Mouse (Mus musculus) forebrain, embryonic 15.5 days (tissue): Measurements from ENCODE around the gene March9. TPM values are rescaled to one million over a fixed set of nuclear protein-coding genes. Genes with fewer than 3 reads are reported as not detected.

Source experiments
- polyA plus RNA-seq: library from polyadenylated mRNA; unstranded; fragments of >200 nt; fragmentation: Nextera tagmentation; extraction: Ambion mirVana; gene quantifications from 2 replicates; pipeline ENCODE4 v1.2.1, GENCODE M21; 2015

March9 gene
- polyA plus RNA-seq, 1 experiment from 2014 or later, result 7.0 TPM

Other genes with a start within 250 kb of the March9 start
- gene Atp23, start 158.8 kb downstream of the March9 start, polyA plus RNA-seq, result 9.2 and 11.9 TPM in 2 replicates
- gene Ctdsp2, start 81.5 kb downstream of the March9 start, polyA plus RNA-seq, result 26.0 and 26.9 TPM in 2 replicates
- 0.26 and 0.45 TPM in 2 replicates for gene Avil, start 59.5 kb downstream of the March9 start, polyA plus RNA-seq
- 67.3 and 70.6 TPM in 2 replicates for gene Tsfm, start 29.3 kb downstream of the March9 start, polyA plus RNA-seq
- gene Mettl1, start 18.8 kb downstream of the March9 start, polyA plus RNA-seq, result 20.6 and 22.7 TPM in 2 replicates
- 0.14 and 0.28 TPM in 2 replicates for gene Eef1akmt3, start 18.7 kb downstream of the March9 start, polyA plus RNA-seq
- 0.11 and 0.15 TPM in 2 replicates for gene Cyp27b1, start 11.9 kb downstream of the March9 start, polyA plus RNA-seq
- 1,729 and 1,809 TPM in 2 replicates for gene Cdk4, start 3.4 kb upstream of the March9 start, polyA plus RNA-seq
- gene Tspan31, start 10.1 kb upstream of the March9 start, polyA plus RNA-seq, result 118 and 122 TPM in 2 replicates
- gene Agap2, start 15.1 kb upstream of the March9 start, polyA plus RNA-seq, result 2.9 and 3.0 TPM in 2 replicates
- gene Os9, start 60.9 kb upstream of the March9 start, polyA plus RNA-seq, result 110 and 117 TPM in 2 replicates
- 35.1 and 36.7 TPM in 2 replicates for gene B4galnt1, start 105.0 kb upstream of the March9 start, polyA plus RNA-seq
- 1.4 and 2.1 TPM in 2 replicates for gene Slc26a10, start 120.5 kb upstream of the March9 start, polyA plus RNA-seq
- 31.4 and 32.3 TPM in 2 replicates for gene Arhgef25, start 129.9 kb upstream of the March9 start, polyA plus RNA-seq
- gene Dtx3, start 135.5 kb upstream of the March9 start, polyA plus RNA-seq, result 211 and 222 TPM in 2 replicates
- gene Pip4k2c, start 151.4 kb upstream of the March9 start, polyA plus RNA-seq, result 24.9 and 26.1 TPM in 2 replicates
- gene Kif5a, start 203.2 kb upstream of the March9 start, polyA plus RNA-seq, result 76.4 and 80.6 TPM in 2 replicates
- 320 and 321 TPM in 2 replicates for gene Dctn2, start 206.2 kb upstream of the March9 start, polyA plus RNA-seq
- 17.4 and 17.5 TPM in 2 replicates for gene Mbd6, start 228.8 kb upstream of the March9 start, polyA plus RNA-seq